26 mouse cellular contexts compared by ENCODE assay signal in the genomic region with DNA sequence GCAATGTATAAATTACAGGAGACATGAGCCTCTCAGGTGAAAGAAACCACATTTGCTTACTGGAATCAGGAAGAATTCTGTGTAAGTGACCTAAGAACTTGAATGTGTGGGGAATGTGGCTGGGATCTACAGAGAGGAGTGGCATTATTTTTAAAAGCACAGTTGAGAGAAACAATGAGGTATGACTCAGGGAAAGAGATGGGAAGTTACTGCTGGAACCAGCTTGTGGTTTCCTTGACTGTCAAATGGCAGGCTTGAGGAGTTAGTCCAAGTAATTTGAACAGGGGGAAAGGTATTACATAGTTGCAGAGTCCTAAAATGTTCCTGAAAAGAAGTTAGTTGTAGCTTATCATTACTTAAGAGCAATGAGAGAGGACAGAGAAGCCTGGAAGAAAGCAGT.
A peak's percentile ranks its signal among the peaks of the same experiment; 100 is the strongest.
DNase-seq lines count a peak whose midpoint lies in the region; TF ChIP-seq lines count a peak whose summit lies in the region.
"Had no signal": no experiment of that assay in that cellular context is flagged by ENCODE, and none has a peak within 500 bp of the region (broad histone marks: within the 10 kb centered on the region; RNA-seq: fewer than 3 reads in every experiment).

No protein-coding gene starts in this region.

- H3K9me3 ChIP-seq in limb, embryonic 10.5 days (replicated peaks), result no peaks in the 10 kb centered on the region
- H3K9me3 ChIP-seq: embryonic facial prominence, embryonic 10.5 days; embryonic facial prominence, embryonic 13.5 days; heart, embryonic 10.5 days; heart, embryonic 13.5 days; hindbrain, embryonic 13.5 days; intestine, embryonic 15.5 days had no signal

- TF ChIP-seq POLR2A in embryonic fibroblast, embryonic 13.5 days (IDR thresholded peaks at IDR 0.05; ENCODE audit: low read depth, low read length), result no peak

- no peak for TF ChIP-seq CTCF in embryonic fibroblast, embryonic 13.5 days (IDR thresholded peaks at IDR 0.05; ENCODE audit: borderline replicate concordance, insufficient read depth, low read length)

- peak; percentile 55 for DNase-seq in 416B (ENCODE audit: low read depth)
- DNase-seq in limb, embryonic 10.5 days (ENCODE audit: low spot score), result no peak
- DNase-seq in ovary, postnatal 10 days (ENCODE audit: low spot score), result no peak
- no peak for DNase-seq in layer of hippocampus, postnatal 14 days (ENCODE audit: low spot score in 2 of 2)
- no peak for DNase-seq in gastrocnemius, postnatal 25 days
- DNase-seq: adrenal gland, postnatal 10 days; adrenal gland, postnatal 36 days; cerebellum, adult 18-20 months; cerebellum, adult 9-11 months; cerebellum, postnatal 25 days; embryo, embryonic 11 days; forebrain, postnatal 0 days; gastrocnemius, adult 2 months; gastrocnemius, postnatal 36 days; heart, adult 2 months; heart, postnatal 14 days; heart, postnatal 4 days; kidney, adult 11 months had no signal

- H3K4me3 ChIP-seq in embryonic fibroblast, embryonic 13.5 days (ENCODE audit: insufficient read depth, low read length), result no peak overlapping the region
- no peak overlapping the region for H3K4me3 ChIP-seq in limb, embryonic 10.5 days
- H3K4me3 ChIP-seq: embryonic facial prominence, embryonic 10.5 days; embryonic facial prominence, embryonic 13.5 days; gastrocnemius, adult 2 months; heart, adult 2 months; heart, embryonic 10.5 days; heart, embryonic 13.5 days; hindbrain, embryonic 13.5 days; intestine, embryonic 15.5 days had no signal

- no peaks in the 10 kb centered on the region for H3K36me3 ChIP-seq in limb, embryonic 10.5 days
- H3K36me3 ChIP-seq: embryonic facial prominence, embryonic 10.5 days; embryonic facial prominence, embryonic 13.5 days; heart, embryonic 10.5 days; heart, embryonic 13.5 days; hindbrain, embryonic 13.5 days; intestine, embryonic 15.5 days had no signal

- peaks cover 3% of the 10 kb centered on the region; the same call in 1 of the 2 replicates for H3K4me1 ChIP-seq in embryonic fibroblast, embryonic 13.5 days (ENCODE audit: control insufficient read depth, insufficient read depth, low read length)
- peaks cover 27% of the 10 kb centered on the region for H3K4me1 ChIP-seq in limb, embryonic 10.5 days
- H3K4me1 ChIP-seq: heart, embryonic 10.5 days; heart, embryonic 13.5 days; hindbrain, embryonic 13.5 days; intestine, embryonic 15.5 days had no signal

- no peaks in the 10 kb centered on the region for H3K27me3 ChIP-seq in limb, embryonic 10.5 days (ENCODE audit: low read depth, poor library complexity, severe bottlenecking)
- H3K27me3 ChIP-seq: embryonic facial prominence, embryonic 13.5 days; heart, embryonic 13.5 days; hindbrain, embryonic 13.5 days; intestine, embryonic 15.5 days; Patski had no signal

- H3K27ac ChIP-seq in embryonic fibroblast, embryonic 13.5 days (ENCODE audit: insufficient read depth, low read length), result peak overlapping the region; percentile 58
- peak overlapping the region; percentile 67 for H3K27ac ChIP-seq in limb, embryonic 10.5 days
- H3K27ac ChIP-seq: embryonic facial prominence, embryonic 10.5 days; embryonic facial prominence, embryonic 13.5 days; gastrocnemius, adult 2 months; heart, adult 2 months; heart, embryonic 10.5 days; heart, embryonic 13.5 days; hindbrain, embryonic 13.5 days; intestine, embryonic 15.5 days had no signal
